Mouse (Mus musculus): ENCODE results near the gene Gm49027. TPM values are rescaled to one million over a fixed set of nuclear protein-coding genes. Genes with fewer than 3 reads are reported as not detected.
"Not testable (repeated sequence)": the region's sequence is repeated elsewhere in the genome, so short reads cannot be mapped to it uniquely, and the experiment has no call there.

Gene Gm49027
- polyA plus RNA-seq, 1 experiment from 2014 or later: 0.61 TPM

GRCm38 (mm10) chr5:123525916-123526495 is 718 bp upstream of the Gm49027 start:
- Histone ChIP-seq H3K4me1 (ENCODE audit: insufficient read depth, low read length) (peaks cover 16% of the 10 kb centered on the region), H3K9ac (replicated peaks; ENCODE audit: low read length) (no peak overlapping the region), H3K27me3 (ENCODE audit: insufficient read depth, low read length) (no peaks in the 10 kb centered on the region), H3K36me3 (ENCODE audit: insufficient read depth, low read length) (peaks cover 16% of the 10 kb centered on the region), H3K4me3 (ENCODE audit: low read length) (no peak overlapping the region), H3K27ac (ENCODE audit: low read length) (no peak overlapping the region), H3K9me3 (ENCODE audit: low read length) (no peaks in the 10 kb centered on the region), H3K4me2 (replicated peaks; ENCODE audit: low read depth, low read length) (no peak overlapping the region)
- WGBS: 91% methylated on average over 9 of the region's 9 CpGs
- no peak for ATAC-seq (ENCODE audit: low FRiP score, low TSS enrichment)

GRCm38 (mm10) chr5:123524393-123524750 is 916 bp downstream of the Gm49027 start:
- Histone ChIP-seq H3K36me3 (ENCODE audit: insufficient read depth, low read length) (peaks cover 2% of the 10 kb centered on the region), H3K9ac (replicated peaks; ENCODE audit: low read length) (0 out of 2 replicates have a peak overlapping the region, but pooled peaks have one; percentile 28), H3K27me3 (ENCODE audit: insufficient read depth, low read length) (no peaks in the 10 kb centered on the region), H3K4me2 (replicated peaks; ENCODE audit: low read depth, low read length) (peak overlapping the region; percentile 54), H3K4me3 (ENCODE audit: low read length) (peak overlapping the region; percentile 86), H3K27ac (ENCODE audit: low read length) (no peak overlapping the region), H3K9me3 (ENCODE audit: low read length) (no peaks in the 10 kb centered on the region), H3K4me1 (ENCODE audit: insufficient read depth, low read length) (peaks cover 16% of the 10 kb centered on the region)
- under 1% methylated on average over 26 of the region's 27 CpGs for WGBS
- peak; percentile 98 for ATAC-seq (ENCODE audit: low FRiP score, low TSS enrichment)

- H3K36me3 ChIP-seq (ENCODE audit: insufficient read depth, low read length): no peaks in the 10 kb centered on the region
- 0 out of 2 replicates have a peak within 1 kb of the TSS, but pooled peaks have one; percentile 31 for H3K27ac ChIP-seq (ENCODE audit: low read length)
- H3K4me3 ChIP-seq (ENCODE audit: low read length): peak within 1 kb of the TSS; percentile 86
- peak within 1 kb of the TSS; percentile 88 for H3K9ac ChIP-seq (replicated peaks; ENCODE audit: low read length)
- under 1% methylated on average over 82 of the region's 82 CpGs for WGBS
- no peaks in the 10 kb centered on the region for H3K27me3 ChIP-seq (ENCODE audit: insufficient read depth, low read length)
- no peaks in the 10 kb centered on the region for H3K9me3 ChIP-seq (ENCODE audit: low read length)
- peak within 1 kb of the TSS; percentile 90 for H3K4me2 ChIP-seq (replicated peaks; ENCODE audit: low read depth, low read length)
- H3K4me1 ChIP-seq (ENCODE audit: insufficient read depth, low read length): peaks cover 16% of the 10 kb centered on the region
- peak; percentile 98 for ATAC-seq (ENCODE audit: low FRiP score, low TSS enrichment)
Measured at GRCm38 (mm10) chr5:123523692-123524392, 1.4 kb downstream of the Gm49027 start, which contains the start of gene Diablo. TSS of gene Diablo (minus strand) at chr5:123524176.

- Histone ChIP-seq H3K36me3 (ENCODE audit: insufficient read depth, low read length) (peaks cover 9% of the 10 kb centered on the region; the same call in 1 of the 2 replicates), H3K9ac (replicated peaks; ENCODE audit: low read length) (no peak overlapping the region), H3K9me3 (ENCODE audit: low read length) (no peaks in the 10 kb centered on the region), H3K27me3 (ENCODE audit: insufficient read depth, low read length) (no peaks in the 10 kb centered on the region), H3K4me2 (replicated peaks; ENCODE audit: low read depth, low read length) (no peak overlapping the region), H3K4me3 (ENCODE audit: low read length) (no peak overlapping the region), H3K4me1 (ENCODE audit: insufficient read depth, low read length) (peaks cover 16% of the 10 kb centered on the region), H3K27ac (ENCODE audit: low read length) (no peak overlapping the region)
- ATAC-seq (ENCODE audit: low FRiP score, low TSS enrichment): no peak
- 81% methylated on average over 1 of the region's 1 CpGs for WGBS
Measured at GRCm38 (mm10) chr5:123522166-123522565, 3.1 kb downstream of the Gm49027 start.

GRCm38 (mm10) chr5:123521621-123522020 is 3.7 kb downstream of the Gm49027 start:
- H3K9me3 ChIP-seq (ENCODE audit: low read length): no peaks in the 10 kb centered on the region
- ATAC-seq (ENCODE audit: low FRiP score, low TSS enrichment): no peak
- no peak overlapping the region for H3K27ac ChIP-seq (ENCODE audit: low read length)
- H3K9ac ChIP-seq (replicated peaks; ENCODE audit: low read length): no peak overlapping the region
- WGBS: 91% methylated on average over 1 of the region's 1 CpGs
- H3K4me3 ChIP-seq (ENCODE audit: low read length): no peak overlapping the region
- H3K4me1 ChIP-seq (ENCODE audit: insufficient read depth, low read length): peaks cover 16% of the 10 kb centered on the region
- peaks cover 14% of the 10 kb centered on the region; the same call in 1 of the 2 replicates for H3K36me3 ChIP-seq (ENCODE audit: insufficient read depth, low read length)
- no peaks in the 10 kb centered on the region for H3K27me3 ChIP-seq (ENCODE audit: insufficient read depth, low read length)
- no peak overlapping the region for H3K4me2 ChIP-seq (replicated peaks; ENCODE audit: low read depth, low read length)

GRCm38 (mm10) chr5:123520666-123521065 is 4.6 kb downstream of the Gm49027 start:
- peaks cover 23% of the 10 kb centered on the region for H3K36me3 ChIP-seq (ENCODE audit: insufficient read depth, low read length)
- no peaks in the 10 kb centered on the region for H3K9me3 ChIP-seq (ENCODE audit: low read length)
- no peaks in the 10 kb centered on the region for H3K27me3 ChIP-seq (ENCODE audit: insufficient read depth, low read length)
- no peak overlapping the region for H3K4me3 ChIP-seq (ENCODE audit: low read length)
- no peak overlapping the region for H3K9ac ChIP-seq (replicated peaks; ENCODE audit: low read length)
- no peak overlapping the region for H3K4me2 ChIP-seq (replicated peaks; ENCODE audit: low read depth, low read length)
- no peak overlapping the region for H3K27ac ChIP-seq (ENCODE audit: low read length)
- peaks cover 16% of the 10 kb centered on the region for H3K4me1 ChIP-seq (ENCODE audit: insufficient read depth, low read length)
- no peak for ATAC-seq (ENCODE audit: low FRiP score, low TSS enrichment)
- WGBS: 65% methylated on average over 9 of the region's 9 CpGs

GRCm38 (mm10) chr5:123514871-123515270 is 10.4 kb downstream of the Gm49027 start:
- H3K9ac ChIP-seq (replicated peaks; ENCODE audit: low read length): no peak overlapping the region
- H3K9me3 ChIP-seq (ENCODE audit: low read length): no peaks in the 10 kb centered on the region
- no peak overlapping the region for H3K27ac ChIP-seq (ENCODE audit: low read length)
- no peak overlapping the region for H3K4me2 ChIP-seq (replicated peaks; ENCODE audit: low read depth, low read length)
- peaks cover 33% of the 10 kb centered on the region for H3K36me3 ChIP-seq (ENCODE audit: insufficient read depth, low read length)
- H3K4me3 ChIP-seq (ENCODE audit: low read length): no peak overlapping the region
- 0 out of 2 replicates have a peak, but pooled peaks cover 2% of the 10 kb centered on the region for H3K27me3 ChIP-seq (ENCODE audit: insufficient read depth, low read length)
- ATAC-seq (ENCODE audit: low FRiP score, low TSS enrichment): no peak
- H3K4me1 ChIP-seq (ENCODE audit: insufficient read depth, low read length): no peaks in the 10 kb centered on the region
- 90% methylated on average over 5 of the region's 5 CpGs for WGBS

- ATAC-seq (ENCODE audit: low FRiP score, low TSS enrichment): no peak
- Histone ChIP-seq H3K9ac (replicated peaks; ENCODE audit: low read length) (no peak overlapping the region), H3K36me3 (ENCODE audit: insufficient read depth, low read length) (peaks cover 23% of the 10 kb centered on the region), H3K4me1 (ENCODE audit: insufficient read depth, low read length) (peaks cover 10% of the 10 kb centered on the region; the same call in 1 of the 2 replicates), H3K9me3 (ENCODE audit: low read length) (no peaks in the 10 kb centered on the region), H3K27ac (ENCODE audit: low read length) (no peak overlapping the region), H3K4me2 (replicated peaks; ENCODE audit: low read depth, low read length) (no peak overlapping the region), H3K27me3 (ENCODE audit: insufficient read depth, low read length) (peaks cover 18% of the 10 kb centered on the region), H3K4me3 (ENCODE audit: low read length) (no peak overlapping the region)
- 68% methylated on average over 3 of the region's 3 CpGs for WGBS
Measured at GRCm38 (mm10) chr5:123512102-123512501, 13.2 kb downstream of the Gm49027 start.

- not testable (repeated sequence) for H3K9ac ChIP-seq (replicated peaks; ENCODE audit: low read length); H3K4me3 ChIP-seq (ENCODE audit: low read length); H3K27ac ChIP-seq (ENCODE audit: low read length); ATAC-seq (ENCODE audit: low FRiP score, low TSS enrichment); H3K9me3 ChIP-seq (ENCODE audit: low read length); H3K4me2 ChIP-seq (replicated peaks; ENCODE audit: low read depth, low read length)
- 81% methylated on average over 3 of the region's 3 CpGs for WGBS
- peaks cover 17% of the 10 kb centered on the region for H3K36me3 ChIP-seq (ENCODE audit: insufficient read depth, low read length)
- H3K27me3 ChIP-seq (ENCODE audit: insufficient read depth, low read length): peaks cover 24% of the 10 kb centered on the region
- H3K4me1 ChIP-seq (ENCODE audit: insufficient read depth, low read length): peaks cover 10% of the 10 kb centered on the region; the same call in 1 of the 2 replicates
Measured at GRCm38 (mm10) chr5:123511426-123511825, 13.9 kb downstream of the Gm49027 start.

GRCm38 (mm10) chr5:123510160-123510559 is 15.1 kb downstream of the Gm49027 start, which contains the start of gene B3gnt4:
TSS of gene B3gnt4 (plus strand) at chr5:123510460.
- WGBS: 91% methylated on average over 5 of the region's 5 CpGs

More at GRCm38 (mm10) chr5:123510160-123510559, 15.1 kb downstream of the Gm49027 start, which contains the start of gene B3gnt4:
- Histone ChIP-seq H3K4me1 (ENCODE audit: insufficient read depth, low read length) (peaks cover 10% of the 10 kb centered on the region; the same call in 1 of the 2 replicates), H3K27ac (ENCODE audit: low read length) (no peak within 1 kb of the TSS), H3K4me2 (replicated peaks; ENCODE audit: low read depth, low read length) (no peak within 1 kb of the TSS), H3K9me3 (ENCODE audit: low read length) (no peaks in the 10 kb centered on the region), H3K36me3 (ENCODE audit: insufficient read depth, low read length) (peaks cover 8% of the 10 kb centered on the region), H3K27me3 (ENCODE audit: insufficient read depth, low read length) (peaks cover 28% of the 10 kb centered on the region), H3K4me3 (ENCODE audit: low read length) (no peak within 1 kb of the TSS), H3K9ac (replicated peaks; ENCODE audit: low read length) (no peak within 1 kb of the TSS)
- no peak for ATAC-seq (ENCODE audit: low FRiP score, low TSS enrichment)
